Mouse (Mus musculus): ENCODE data around the gene Rusc2. TPM values are rescaled to one million over a fixed set of nuclear protein-coding genes. Genes with fewer than 3 reads are reported as not detected.

Gene Rusc2
- polyA plus RNA-seq, 1 experiment from 2014 or later: 12.4 TPM

- 62% methylated on average over 10 of the region's 10 CpGs for WGBS
- Histone ChIP-seq H3K9me3 (ENCODE audit: control insufficient read depth, low read length) (no peaks in the 10 kb centered on the region), H3K4me1 (replicated peaks; ENCODE audit: control insufficient read depth, insufficient read depth, low read length) (peaks cover 7% of the 10 kb centered on the region), H3K36me3 (ENCODE audit: control insufficient read depth, insufficient read depth, low read length) (no peaks in the 10 kb centered on the region), H3K4me3 (ENCODE audit: low read depth, low read length) (peak overlapping the region; percentile 61), H3K9ac (ENCODE audit: low read length) (peak overlapping the region; percentile 79), H3K27me3 (ENCODE audit: control insufficient read depth, insufficient read depth, low read length) (no peaks in the 10 kb centered on the region; the same call in 1 of the 2 replicates), H3K4me2 (ENCODE audit: low read depth, low read length, severe bottlenecking) (peak overlapping the region; percentile 84), H3K27ac (ENCODE audit: low read depth, low read length) (no peak overlapping the region)
- no peak for DNase-seq (ENCODE audit: low spot score)
- ATAC-seq (replicated peaks; ENCODE audit: low FRiP score): peak; percentile 16; the same call in 1 of the 2 replicates
Measured at GRCm38 (mm10) chr4:43380951-43381350, 828 bp upstream of the Rusc2 start.

DNA sequence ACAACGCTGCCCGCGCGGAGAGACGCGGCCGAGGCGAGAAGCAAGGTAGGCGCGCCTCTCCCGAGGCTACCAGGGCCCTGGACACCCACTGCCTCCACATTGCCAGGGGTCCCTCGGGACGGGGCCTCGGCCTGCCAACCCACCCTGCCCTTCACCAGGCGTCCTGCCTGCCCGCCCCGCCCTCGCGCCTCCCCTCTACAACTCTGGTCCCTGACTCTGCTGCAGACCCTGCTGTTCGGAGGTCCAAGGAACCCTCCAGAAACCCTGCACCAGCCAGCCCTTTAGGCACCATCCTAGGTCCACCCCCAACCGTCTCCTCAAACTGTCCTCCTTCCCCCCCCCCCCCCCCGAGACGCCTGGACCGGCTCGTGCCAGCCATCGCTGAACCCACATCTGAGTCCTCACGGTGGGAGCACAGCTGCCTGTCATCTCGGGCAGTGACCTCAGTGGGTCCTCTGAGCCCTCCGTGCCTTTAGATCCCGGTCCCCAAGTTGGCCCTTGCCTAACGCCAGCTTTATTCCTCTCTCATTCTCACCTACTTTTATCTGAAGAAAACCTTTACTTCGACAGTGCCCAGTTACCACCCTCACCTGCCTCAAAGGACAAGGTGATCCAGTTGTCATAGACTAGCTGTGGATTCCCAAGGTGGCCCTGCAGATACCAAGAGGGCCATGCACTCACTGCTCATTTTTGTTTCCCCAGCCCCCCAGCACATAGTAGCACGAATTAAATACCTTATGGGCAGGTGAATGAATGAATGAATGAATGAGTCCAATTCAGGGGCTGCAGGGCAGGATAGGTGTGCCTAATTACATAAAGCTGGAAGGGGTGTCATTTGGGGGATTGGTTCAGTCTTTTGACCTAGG is 609 bp downstream of the Rusc2 start:
- Histone ChIP-seq H3K4me3 (ENCODE audit: low read depth, low read length) (peak overlapping the region; percentile 61), H3K9ac (ENCODE audit: low read length) (peak overlapping the region; percentile 79), H3K27me3 (ENCODE audit: control insufficient read depth, insufficient read depth, low read length) (no peaks in the 10 kb centered on the region; the same call in 1 of the 2 replicates), H3K4me2 (ENCODE audit: low read depth, low read length, severe bottlenecking) (peak overlapping the region; percentile 84), H3K9me3 (ENCODE audit: control insufficient read depth, low read length) (no peaks in the 10 kb centered on the region), H3K4me1 (replicated peaks; ENCODE audit: control insufficient read depth, insufficient read depth, low read length) (peaks cover 7% of the 10 kb centered on the region), H3K36me3 (ENCODE audit: control insufficient read depth, insufficient read depth, low read length) (no peaks in the 10 kb centered on the region), H3K27ac (ENCODE audit: low read depth, low read length) (no peak overlapping the region)
- ATAC-seq (replicated peaks; ENCODE audit: low FRiP score) (peak; percentile 84), DNase-seq (ENCODE audit: low spot score) (no peak)
- 10% methylated on average over 22 of the region's 33 CpGs for WGBS

DNA sequence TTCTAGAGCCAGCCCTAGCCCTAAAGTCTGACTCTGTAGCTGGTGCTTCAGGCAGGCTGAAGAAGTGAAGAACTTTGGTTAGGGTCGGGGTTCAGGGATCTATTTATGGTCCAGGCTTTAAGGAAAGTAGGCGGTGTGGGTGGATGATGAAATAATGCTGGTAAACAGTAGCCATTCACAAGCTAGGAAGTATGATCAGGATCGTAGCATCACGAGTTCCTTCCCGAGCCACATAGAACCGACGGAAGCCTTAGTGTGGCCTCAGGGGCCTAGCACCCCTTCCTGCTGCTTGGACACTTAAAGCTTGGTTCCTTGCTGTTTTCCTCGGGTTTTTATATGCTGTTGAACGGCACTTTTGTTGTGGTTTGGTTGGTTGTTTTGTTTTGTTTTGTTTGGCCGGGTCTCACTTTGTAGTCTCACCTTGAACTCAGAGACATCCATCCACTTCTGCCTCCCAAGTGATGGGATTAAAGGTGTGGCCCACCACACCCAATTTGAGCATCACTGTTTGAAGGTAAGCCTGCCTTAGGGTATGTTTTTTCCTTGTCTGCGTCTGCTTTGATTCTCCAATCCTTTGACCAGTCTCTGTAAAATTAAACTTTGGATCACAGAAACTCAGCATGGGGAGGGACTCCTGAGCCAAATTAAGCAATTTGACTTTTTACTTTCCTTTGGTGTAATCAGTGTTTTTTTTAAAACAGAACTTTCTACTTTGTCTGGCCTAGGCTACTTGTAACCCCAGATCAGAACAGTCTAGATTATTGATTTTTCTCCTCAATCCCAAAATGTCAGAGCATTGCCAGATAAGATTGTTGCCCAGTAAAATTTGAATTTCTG is 1.7 kb downstream of the Rusc2 start:
- no peaks in the 10 kb centered on the region; the same call in 1 of the 2 replicates for H3K27me3 ChIP-seq (ENCODE audit: control insufficient read depth, insufficient read depth, low read length)
- peaks cover 7% of the 10 kb centered on the region for H3K4me1 ChIP-seq (replicated peaks; ENCODE audit: control insufficient read depth, insufficient read depth, low read length)
- H3K36me3 ChIP-seq (ENCODE audit: control insufficient read depth, insufficient read depth, low read length): no peaks in the 10 kb centered on the region
- no peaks in the 10 kb centered on the region for H3K9me3 ChIP-seq (ENCODE audit: control insufficient read depth, low read length)
- DNase-seq (ENCODE audit: low spot score) (no peak), ATAC-seq (replicated peaks; ENCODE audit: low FRiP score) (no peak)
- no peak overlapping the region for H3K4me3 ChIP-seq (ENCODE audit: low read depth, low read length)
- H3K27ac ChIP-seq (ENCODE audit: low read depth, low read length): no peak overlapping the region
- WGBS: 79% methylated on average over 11 of the region's 11 CpGs
- H3K4me2 ChIP-seq (ENCODE audit: low read depth, low read length, severe bottlenecking): no peak overlapping the region
- H3K9ac ChIP-seq (ENCODE audit: low read length): no peak overlapping the region

GRCm38 (mm10) chr4:43384083-43384460 is 2.3 kb downstream of the Rusc2 start:
- Histone ChIP-seq H3K36me3 (ENCODE audit: control insufficient read depth, insufficient read depth, low read length) (no peaks in the 10 kb centered on the region), H3K4me2 (ENCODE audit: low read depth, low read length, severe bottlenecking) (no peak overlapping the region), H3K4me3 (ENCODE audit: low read depth, low read length) (no peak overlapping the region), H3K4me1 (replicated peaks; ENCODE audit: control insufficient read depth, insufficient read depth, low read length) (peaks cover 7% of the 10 kb centered on the region), H3K9me3 (ENCODE audit: control insufficient read depth, low read length) (no peaks in the 10 kb centered on the region), H3K27me3 (ENCODE audit: control insufficient read depth, insufficient read depth, low read length) (no peaks in the 10 kb centered on the region; the same call in 1 of the 2 replicates), H3K27ac (ENCODE audit: low read depth, low read length) (no peak overlapping the region), H3K9ac (ENCODE audit: low read length) (no peak overlapping the region)
- ATAC-seq (replicated peaks; ENCODE audit: low FRiP score) (no peak), DNase-seq (ENCODE audit: low spot score) (no peak)
- 89% methylated on average over 5 of the region's 5 CpGs for WGBS

GRCm38 (mm10) chr4:43384541-43384940 is 2.8 kb downstream of the Rusc2 start:
- H3K36me3 ChIP-seq (ENCODE audit: control insufficient read depth, insufficient read depth, low read length): no peaks in the 10 kb centered on the region
- H3K4me3 ChIP-seq (ENCODE audit: low read depth, low read length): no peak overlapping the region
- no peaks in the 10 kb centered on the region for H3K9me3 ChIP-seq (ENCODE audit: control insufficient read depth, low read length)
- DNase-seq (ENCODE audit: low spot score) (no peak), ATAC-seq (replicated peaks; ENCODE audit: low FRiP score) (no peak)
- no peak overlapping the region for H3K9ac ChIP-seq (ENCODE audit: low read length)
- peaks cover 7% of the 10 kb centered on the region for H3K4me1 ChIP-seq (replicated peaks; ENCODE audit: control insufficient read depth, insufficient read depth, low read length)
- no peak overlapping the region for H3K4me2 ChIP-seq (ENCODE audit: low read depth, low read length, severe bottlenecking)
- 94% methylated on average over 3 of the region's 3 CpGs for WGBS
- no peak overlapping the region for H3K27ac ChIP-seq (ENCODE audit: low read depth, low read length)
- no peaks in the 10 kb centered on the region; the same call in 1 of the 2 replicates for H3K27me3 ChIP-seq (ENCODE audit: control insufficient read depth, insufficient read depth, low read length)

- H3K9me3 ChIP-seq (ENCODE audit: control insufficient read depth, low read length): no peaks in the 10 kb centered on the region
- H3K36me3 ChIP-seq (ENCODE audit: control insufficient read depth, insufficient read depth, low read length): no peaks in the 10 kb centered on the region
Measured at GRCm38 (mm10) chr4:43386932-43387331, 5.2 kb downstream of the Rusc2 start.

GRCm38 (mm10) chr4:43389390-43389789 is 7.6 kb downstream of the Rusc2 start:
- Histone ChIP-seq H3K4me2 (ENCODE audit: low read depth, low read length, severe bottlenecking) (no peak overlapping the region), H3K9me3 (ENCODE audit: control insufficient read depth, low read length) (no peaks in the 10 kb centered on the region), H3K27me3 (ENCODE audit: control insufficient read depth, insufficient read depth, low read length) (no peaks in the 10 kb centered on the region), H3K4me1 (replicated peaks; ENCODE audit: control insufficient read depth, insufficient read depth, low read length) (no peaks in the 10 kb centered on the region), H3K9ac (ENCODE audit: low read length) (no peak overlapping the region), H3K27ac (ENCODE audit: low read depth, low read length) (no peak overlapping the region), H3K4me3 (ENCODE audit: low read depth, low read length) (no peak overlapping the region), H3K36me3 (ENCODE audit: control insufficient read depth, insufficient read depth, low read length) (no peaks in the 10 kb centered on the region)
- no peak for DNase-seq (ENCODE audit: low spot score)
- WGBS: 87% methylated on average over 2 of the region's 2 CpGs
- ATAC-seq (replicated peaks; ENCODE audit: low FRiP score): no peak

More at GRCm38 (mm10) chr4:43386932-43387331, 5.2 kb downstream of the Rusc2 start:
- Histone ChIP-seq H3K4me3 (ENCODE audit: low read depth, low read length) (no peak overlapping the region), H3K4me1 (replicated peaks; ENCODE audit: control insufficient read depth, insufficient read depth, low read length) (peaks cover 3% of the 10 kb centered on the region), H3K27ac (ENCODE audit: low read depth, low read length) (no peak overlapping the region), H3K9ac (ENCODE audit: low read length) (no peak overlapping the region), H3K27me3 (ENCODE audit: control insufficient read depth, insufficient read depth, low read length) (no peaks in the 10 kb centered on the region), H3K4me2 (ENCODE audit: low read depth, low read length, severe bottlenecking) (no peak overlapping the region)
- ATAC-seq (replicated peaks; ENCODE audit: low FRiP score) (no peak), DNase-seq (ENCODE audit: low spot score) (no peak)

DNA sequence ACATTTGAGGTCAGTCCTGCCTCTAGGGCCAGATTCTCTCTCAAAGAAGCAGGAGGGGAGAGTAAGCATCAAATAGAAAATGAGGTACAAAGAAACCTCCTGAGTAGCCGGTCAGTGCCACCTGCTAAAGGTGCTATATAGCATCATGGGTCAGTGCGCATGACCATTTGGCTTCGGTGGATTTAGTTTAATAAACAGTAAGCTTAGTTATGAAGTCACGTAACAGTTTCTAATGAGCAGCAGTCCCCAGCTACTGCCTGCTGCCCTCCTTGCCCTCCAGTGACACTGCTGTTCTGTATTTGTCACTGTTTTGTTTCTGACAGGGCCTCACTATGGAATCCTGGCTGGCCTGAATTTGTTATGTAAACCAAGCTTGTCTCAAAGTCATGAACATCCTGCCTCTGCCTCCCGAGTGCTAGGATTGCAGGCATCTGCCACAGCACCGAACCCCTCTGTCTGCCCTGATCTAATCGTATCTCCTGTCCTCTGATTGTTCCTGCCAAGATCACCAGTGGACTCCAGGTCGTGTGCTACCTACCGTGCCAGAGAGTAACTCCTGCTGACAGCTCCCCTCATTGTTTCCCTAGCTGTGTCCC is 8.2 kb downstream of the Rusc2 start:
- Histone ChIP-seq H3K4me3 (ENCODE audit: low read depth, low read length) (no peak overlapping the region), H3K36me3 (ENCODE audit: control insufficient read depth, insufficient read depth, low read length) (no peaks in the 10 kb centered on the region), H3K9ac (ENCODE audit: low read length) (no peak overlapping the region), H3K4me1 (replicated peaks; ENCODE audit: control insufficient read depth, insufficient read depth, low read length) (no peaks in the 10 kb centered on the region), H3K4me2 (ENCODE audit: low read depth, low read length, severe bottlenecking) (no peak overlapping the region), H3K9me3 (ENCODE audit: control insufficient read depth, low read length) (no peaks in the 10 kb centered on the region), H3K27ac (ENCODE audit: low read depth, low read length) (no peak overlapping the region), H3K27me3 (ENCODE audit: control insufficient read depth, insufficient read depth, low read length) (no peaks in the 10 kb centered on the region)
- WGBS: 71% methylated on average over 9 of the region's 9 CpGs
- ATAC-seq (replicated peaks; ENCODE audit: low FRiP score) (no peak), DNase-seq (ENCODE audit: low spot score) (no peak)

Data from forebrain, embryonic 11.5 days (tissue).